Mouse (Mus musculus) effector memory CD4-positive, alpha-beta T cell, adult 7 months (primary cell): ENCODE data around the gene Olfr657. TPM values are rescaled to one million over a fixed set of nuclear protein-coding genes. Genes with fewer than 3 reads are reported as not detected.

Experiments used
- polyA plus RNA-seq: library from polyadenylated mRNA; unstranded; fragments of 100-300 nt; shearing (Covaris generic); gene quantifications from one replicate; pipeline ENCODE4 v1.2.1, GENCODE M21; 2017

The Olfr657 gene
- polyA plus RNA-seq = 0.26 TPM

GRCm38 (mm10) chr7:104624494-104624893 lies at the start of gene Olfr657:
TSS of gene Olfr657 (plus strand) at chr7:104624794.

GRCm38 (mm10) chr7:104577014-104577413 lies 47.6 kb upstream of the Olfr657 start, which contains the start of gene Olfr653:
TSS of gene Olfr653 (plus strand) at chr7:104577314.

GRCm38 (mm10) chr7:104586725-104587124 lies 37.9 kb upstream of the Olfr657 start, which contains the start of gene Olfr654:
TSS of gene Olfr654 (plus strand) at chr7:104587025.

GRCm38 (mm10) chr7:104601679-104602078 lies 22.9 kb upstream of the Olfr657 start, which contains the start of gene Olfr655:
TSS of gene Olfr655 (minus strand) at chr7:104601779.

GRCm38 (mm10) chr7:104613655-104614054 lies 10.9 kb upstream of the Olfr657 start, which contains the start of gene Olfr656:
TSS of gene Olfr656 (plus strand) at chr7:104613955.

GRCm38 (mm10) chr7:104646841-104647482 lies 22.4 kb downstream of the Olfr657 start, which contains the start of gene Olfr658:
TSS of gene Olfr658 (minus strand) at chr7:104647305.

GRCm38 (mm10) chr7:104666453-104666852 lies 41.9 kb downstream of the Olfr657 start, which contains the start of gene Olfr659:
TSS of gene Olfr659 (plus strand) at chr7:104666753.

GRCm38 (mm10) chr7:104686201-104686600 lies 61.6 kb downstream of the Olfr657 start, which contains the start of gene Olfr661:
TSS of gene Olfr661 (plus strand) at chr7:104686501.

Other genes starting within 250 kb of the Olfr657 start
- 3.5 TPM for gene Trim30c, start 224.0 kb upstream of the Olfr657 start, polyA plus RNA-seq
- 51.2 TPM for gene Trim30a, start 159.6 kb upstream of the Olfr657 start, polyA plus RNA-seq
- 15.0 TPM for gene Trim30d, start 116.9 kb upstream of the Olfr657 start, polyA plus RNA-seq
- gene Olfr651, start 74.7 kb upstream of the Olfr657 start, polyA plus RNA-seq = not detected
- 0.20 TPM for gene Olfr652, start 63.9 kb upstream of the Olfr657 start, polyA plus RNA-seq
- gene Olfr653, start 47.5 kb upstream of the Olfr657 start, polyA plus RNA-seq = not detected
- not detected for gene Olfr654, start 37.8 kb upstream of the Olfr657 start, polyA plus RNA-seq
- not detected for gene Olfr655, start 23.0 kb upstream of the Olfr657 start, polyA plus RNA-seq
- gene Olfr656, start 10.8 kb upstream of the Olfr657 start, polyA plus RNA-seq = not detected
- gene Olfr658, start 22.5 kb downstream of the Olfr657 start, polyA plus RNA-seq = 0.22 TPM
- gene Olfr659, start 42.0 kb downstream of the Olfr657 start, polyA plus RNA-seq = 0.30 TPM
- gene Olfr661, start 61.7 kb downstream of the Olfr657 start, polyA plus RNA-seq = not detected
- not detected for gene Usp17le, start 152.7 kb downstream of the Olfr657 start, polyA plus RNA-seq
- gene Usp17lb, start 217.8 kb downstream of the Olfr657 start, polyA plus RNA-seq = not detected
- not detected for gene Usp17la, start 232.2 kb downstream of the Olfr657 start, polyA plus RNA-seq